Mouse (Mus musculus) neutrophil, adult 83 days (primary cell): ENCODE measurements around the gene CN725425. TPM values are rescaled to one million over a fixed set of nuclear protein-coding genes. Genes with fewer than 3 reads are reported as not detected.

Experiments
- total RNA-seq, 2 experiments: library from RNA; stranded (reverse); gene quantifications; one replicate each; pipeline ENCODE4 v1.2.4; 2023

Gene CN725425
- not detected for total RNA-seq

GRCm38 (mm10) chr15:91199256-91199905 is at the start of gene CN725425:
TSS of gene CN725425 (plus strand) at chr15:91199494.

GRCm38 (mm10) chr15:91191412-91192222 is 7.7 kb upstream of the CN725425 start, which contains the start of gene Abcd2:
TSS of gene Abcd2 (minus strand) at chr15:91191799.

Other genes starting within 250 kb of the CN725425 start
- under 1 TPM in 1 of 2 experiments, not detected in 1; 0.13 TPM for gene Kif21a, start 149.5 kb upstream of the CN725425 start, total RNA-seq
- 10 to 100 TPM; 46.9 to 55.1 TPM for gene Abcd2, start 7.7 kb upstream of the CN725425 start, total RNA-seq